9 mouse cellular contexts compared by ENCODE assay signal in genomic region chr5:149489136-149489535, GRCm38 (mm10). TPM values are rescaled to one million over a fixed set of nuclear protein-coding genes. Genes with fewer than 3 reads are reported as not detected.
DNase-seq lines count a peak whose midpoint lies in the region; ATAC-seq and TF ChIP-seq lines count a peak whose summit lies in the region.
"Had no signal": no experiment of that assay in that cellular context is flagged by ENCODE, and none has a peak within 500 bp of the region (broad histone marks: within the 10 kb centered on the region; RNA-seq: fewer than 3 reads in every experiment).

No protein-coding gene starts in this region.

- TF ChIP-seq CTCF in left cerebral cortex, adult 2 months (IDR thresholded peaks at IDR 0.05): no peak

- H3K4me3 ChIP-seq in left cerebral cortex, adult 2 months: peak overlapping the region; percentile 18
- no peak overlapping the region for H3K4me3 ChIP-seq in heart, embryonic 12.5 days

- no peaks in the 10 kb centered on the region for H3K27me3 ChIP-seq in heart, embryonic 12.5 days (replicated peaks)

- H3K9me3 ChIP-seq in heart, embryonic 12.5 days (replicated peaks): no peaks in the 10 kb centered on the region

- no peaks in the 10 kb centered on the region for H3K4me1 ChIP-seq in heart, embryonic 12.5 days (replicated peaks)

- no peak for ATAC-seq in cerebellum, adult (ENCODE audit: insufficient number of reproducible peaks, low FRiP score, low TSS enrichment)
- no peak for ATAC-seq in CD4-positive, CD25-positive, alpha-beta regulatory T cell, adult 4 months
- no peak for ATAC-seq in heart, embryonic 12.5 days (ENCODE audit: insufficient number of reproducible peaks, low FRiP score)

- H3K36me3 ChIP-seq in heart, embryonic 12.5 days: no peaks in the 10 kb centered on the region

- no peak overlapping the region for H3K4me2 ChIP-seq in heart, embryonic 12.5 days

- WGBS in heart, embryonic 12.5 days: 76% methylated on average over 11 of the region's 11 CpGs

- H3K27ac ChIP-seq in left cerebral cortex, adult 2 months: peak overlapping the region; percentile 50
- H3K27ac ChIP-seq in heart, embryonic 12.5 days (ENCODE audit: poor library complexity, severe bottlenecking): no peak overlapping the region

- H3K9ac ChIP-seq in heart, embryonic 12.5 days: no peak overlapping the region

- DNase-seq in cerebellum, adult 11 months: peak; percentile 8
- peak; percentile 26 for DNase-seq in forelimb bud, embryonic 11.5 days (ENCODE audit: low read depth, low spot score)
- DNase-seq in left cerebral cortex, adult 2 months (ENCODE audit: extremely low spot score in 1 of 2, low spot score in 2 of 2): peak; percentile 69 to 74
- DNase-seq in retina, postnatal 1 day: peak; percentile 86
- DNase-seq in yolk sac, embryonic 10.5 days (ENCODE audit: low spot score): no peak

- intact Hi-C loops in left cerebral cortex, adult 2 months (cut with DNase I): no loop called here

RNA-seq across cellular contexts. Expression of gene Wdr95, which starts 39.3 kb away (rescaled TPM):
- under 1 TPM; 0.56 to 0.75 TPM for total RNA-seq in left cerebral cortex, adult 2 months (2021)
- not detected for polyA plus RNA-seq in CD4-positive, CD25-positive, alpha-beta regulatory T cell, adult 4 months (2017; shearing (Covaris generic))
- 0.09 TPM in 1 of 2 replicates, not detected in the other for polyA plus RNA-seq in heart, embryonic 12.5 days (2016; fragmentation: Nextera tagmentation; extraction: Ambion mirVana)
- total RNA-seq: common myeloid progenitor, adult 5-6 weeks had no signal

RNA-seq across cellular contexts. Expression of gene Tex26, which starts 49.7 kb away (rescaled TPM):
- under 1 TPM in 1 of 2 experiments, not detected in 1; 0.77 TPM for total RNA-seq in left cerebral cortex, adult 2 months (2021)
- polyA plus RNA-seq in CD4-positive, CD25-positive, alpha-beta regulatory T cell, adult 4 months (2017; shearing (Covaris generic)): not detected
- 0.56 and 0.77 TPM in 2 replicates for polyA plus RNA-seq in heart, embryonic 12.5 days (2016; fragmentation: Nextera tagmentation; extraction: Ambion mirVana)
- total RNA-seq: common myeloid progenitor, adult 5-6 weeks had no signal
